Mouse (Mus musculus) spleen, adult 2 months (tissue): Measurements from ENCODE around the gene Etv6. TPM values are rescaled to one million over a fixed set of nuclear protein-coding genes. Genes with fewer than 3 reads are reported as not detected.

Experiments used
- DNase-seq, 2 experiments: peaks; one replicate each; pipeline versions ENCODE4 v3.0.0 to v3.0.0-alpha.2; 2012 to 2021; ENCODE audit warnings: low spot score in 2 of 2, low read depth in 1 of 2
- H3K27ac ChIP-seq: fragments of 200-500 bp; 2 replicates; pipeline ENCODE4 v1.5.1; 2012; ENCODE audit warnings: low read length, inconsistent platforms; ENCODE audit not compliant: insufficient read depth
- H3K27me3 ChIP-seq: fragments of 200-500 bp; 2 replicates; pipeline ENCODE4 v1.6.1; 2012; ENCODE audit warnings: mild to moderate bottlenecking, moderate library complexity, low read length, inconsistent platforms; ENCODE audit not compliant: control insufficient read depth, insufficient read depth
- H3K36me3 ChIP-seq: fragments of 200-500 bp; 2 replicates; pipeline ENCODE4 v1.6.1; 2012; ENCODE audit warnings: mild to moderate bottlenecking, low read length, inconsistent platforms; ENCODE audit not compliant: control insufficient read depth, insufficient read depth
- H3K4me1 ChIP-seq: fragments of 200-500 bp; 2 replicates; pipeline ENCODE4 v1.6.1; 2011; ENCODE audit warnings: inconsistent platforms; ENCODE audit not compliant: control insufficient read depth, insufficient read depth, insufficient read length
- H3K4me3 ChIP-seq: fragments of 200-500 bp; 2 replicates; pipeline ENCODE4 v1.5.1; 2011; ENCODE audit warnings: mild to moderate bottlenecking, inconsistent platforms; ENCODE audit not compliant: insufficient read depth, insufficient read length; ENCODE audit errors: extremely low read depth
- CTCF ChIP-seq: fragments of 200-500 bp; IDR thresholded peaks from 2 replicates; pipeline ENCODE4 v1.5.1; 2011; ENCODE audit warnings: mild to moderate bottlenecking, inconsistent platforms; ENCODE audit not compliant: insufficient read depth, insufficient read length, insufficient replicate concordance; ENCODE audit errors: extremely low read depth
- POLR2A ChIP-seq: fragments of 200-500 bp; IDR thresholded peaks from 2 replicates; pipeline ENCODE4 v1.6.1; 2011; ENCODE audit warnings: low read depth, low read length, inconsistent platforms
- WGBS: fragments of 180-500 bp; shearing (Covaris S2); methylation state at CpG from one replicate; pipeline ENCODE4 v1.1.7; 2018; 5-methylcytosine and 5-hydroxymethylcytosine counted together
- polyA plus RNA-seq: library from polyadenylated mRNA; depleted of rRNA; stranded (reverse); fragments of >200 nt; gene quantifications from 2 replicates; pipeline ENCODE4 v1.2.3, GENCODE M21; 2012

Etv6 gene
- polyA plus RNA-seq, 1 experiment: 21.6 TPM

- Histone ChIP-seq H3K36me3 (no peaks in the 10 kb centered on the region), H3K4me1 (peaks cover 2% of the 10 kb centered on the region; the same call in 1 of the 2 replicates), H3K27ac (peak overlapping the region; percentile 95), H3K27me3 (no peaks in the 10 kb centered on the region), H3K4me3 (peak overlapping the region; percentile 81)
- TF ChIP-seq CTCF (no peak), POLR2A (no peak)
- DNase-seq: no peak
- WGBS: under 1% methylated on average over 8 of the region's 8 CpGs
These were observed 1.0 kb downstream of the Etv6 start for GRCm38 (mm10) chr6:134036491-134036911.

GRCm38 (mm10) chr6:134036951-134037431 lies 1.5 kb downstream of the Etv6 start:
- Histone ChIP-seq H3K27me3 (no peaks in the 10 kb centered on the region), H3K36me3 (no peaks in the 10 kb centered on the region), H3K27ac (peak overlapping the region; percentile 24; the same call in 1 of the 2 replicates), H3K4me1 (peaks cover 2% of the 10 kb centered on the region; the same call in 1 of the 2 replicates), H3K4me3 (peak overlapping the region; percentile 81)
- TF ChIP-seq CTCF (no peak), POLR2A (no peak)
- 9% methylated on average over 3 of the region's 3 CpGs for WGBS
- DNase-seq: no peak

GRCm38 (mm10) chr6:134037960-134038359 lies 2.5 kb downstream of the Etv6 start:
- peak overlapping the region; percentile 34 for H3K4me3 ChIP-seq
- peak overlapping the region; percentile 38; the same call in 1 of the 2 replicates for H3K27ac ChIP-seq

GRCm38 (mm10) chr6:134038881-134039280 lies 3.4 kb downstream of the Etv6 start:
- H3K27ac ChIP-seq: peak overlapping the region; percentile 17; the same call in 1 of the 2 replicates
- WGBS: 44% methylated on average over 6 of the region's 6 CpGs
- DNase-seq: no peak
- H3K27me3 ChIP-seq: no peaks in the 10 kb centered on the region
- no peak overlapping the region for H3K4me3 ChIP-seq
- peaks cover 2% of the 10 kb centered on the region; the same call in 1 of the 2 replicates for H3K4me1 ChIP-seq
- no peaks in the 10 kb centered on the region for H3K36me3 ChIP-seq
- TF ChIP-seq POLR2A (no peak), CTCF (no peak)

More at GRCm38 (mm10) chr6:134037960-134038359, 2.5 kb downstream of the Etv6 start:
- H3K36me3 ChIP-seq: no peaks in the 10 kb centered on the region
- no peaks in the 10 kb centered on the region for H3K27me3 ChIP-seq
- no peak for DNase-seq
- no peak for TF ChIP-seq CTCF
- TF ChIP-seq POLR2A: no peak
- WGBS: 39% methylated on average over 10 of the region's 10 CpGs
- H3K4me1 ChIP-seq: peaks cover 2% of the 10 kb centered on the region; the same call in 1 of the 2 replicates

GRCm38 (mm10) chr6:134039351-134039750 lies 3.9 kb downstream of the Etv6 start:
- Histone ChIP-seq H3K27me3 (no peaks in the 10 kb centered on the region), H3K4me3 (no peak overlapping the region), H3K27ac (no peak overlapping the region; the same call in 1 of the 2 replicates), H3K4me1 (peaks cover 5% of the 10 kb centered on the region; the same call in 1 of the 2 replicates), H3K36me3 (no peaks in the 10 kb centered on the region)
- WGBS: 36% methylated on average over 8 of the region's 8 CpGs
- no peak for DNase-seq
- TF ChIP-seq POLR2A (no peak), CTCF (no peak)

- 37% methylated on average over 3 of the region's 3 CpGs for WGBS
- TF ChIP-seq POLR2A (no peak), CTCF (no peak)
- DNase-seq: no peak
- peaks cover 5% of the 10 kb centered on the region; the same call in 1 of the 2 replicates for H3K4me1 ChIP-seq
- no peaks in the 10 kb centered on the region for H3K27me3 ChIP-seq
- no peak overlapping the region for H3K27ac ChIP-seq
- H3K36me3 ChIP-seq: no peaks in the 10 kb centered on the region
- no peak overlapping the region for H3K4me3 ChIP-seq
These were observed 4.8 kb downstream of the Etv6 start for GRCm38 (mm10) chr6:134040312-134040711.

- WGBS: 54% methylated on average over 7 of the region's 7 CpGs
- no peak for DNase-seq
- Histone ChIP-seq H3K4me1 (peaks cover 8% of the 10 kb centered on the region; the same call in 1 of the 2 replicates), H3K4me3 (no peak overlapping the region), H3K27ac (no peak overlapping the region), H3K27me3 (no peaks in the 10 kb centered on the region), H3K36me3 (no peaks in the 10 kb centered on the region)
- TF ChIP-seq CTCF: no peak
- no peak for TF ChIP-seq POLR2A
These were observed 5.8 kb downstream of the Etv6 start for GRCm38 (mm10) chr6:134041286-134041685.
